Mouse (Mus musculus) hindbrain, embryonic 16.5 days (tissue): Measurements from ENCODE around the gene Nqo1. TPM values are rescaled to one million over a fixed set of nuclear protein-coding genes. Genes with fewer than 3 reads are reported as not detected.

Experiments
- ATAC-seq: fragments of 200-750 bp; cut with Nextera tagmentation; 2 replicates; pipeline ENCODE4 v1.8.0; 2017; ENCODE audit warnings: moderate TSS enrichment, moderate library complexity
- H3K27ac ChIP-seq: fragments of 300-500 bp; sonication (generic); 2 replicates; pipeline ENCODE4 v1.5.1; 2014; ENCODE audit warnings: low read depth, mild to moderate bottlenecking, control low read depth, low read length, moderate library complexity
- H3K27me3 ChIP-seq: fragments of 300-500 bp; sonication (generic); replicated peaks from 2 replicates; pipeline ENCODE4 v1.6.1; 2014; ENCODE audit warnings: low read length; ENCODE audit not compliant: control insufficient read depth, insufficient read depth
- H3K36me3 ChIP-seq: fragments of 300-500 bp; sonication (generic); 2 replicates; pipeline ENCODE4 v1.6.1; 2014; ENCODE audit warnings: mild to moderate bottlenecking, low read length, moderate library complexity, mixed read lengths; ENCODE audit not compliant: control insufficient read depth, insufficient read depth
- H3K4me1 ChIP-seq: fragments of 300-500 bp; sonication (generic); 2 replicates; pipeline ENCODE4 v1.6.1; 2014; ENCODE audit warnings: low read depth, low read length; ENCODE audit not compliant: control insufficient read depth, insufficient read depth
- H3K4me2 ChIP-seq: fragments of 300-500 bp; sonication (generic); 2 replicates; pipeline ENCODE4 v1.6.1; 2014; ENCODE audit warnings: mild to moderate bottlenecking, low read length, control low read depth, moderate library complexity
- H3K4me3 ChIP-seq: fragments of 300-500 bp; sonication (generic); 2 replicates; pipeline ENCODE4 v1.5.1; 2014; ENCODE audit warnings: mild to moderate bottlenecking, low read length, control low read depth, moderate library complexity
- H3K9ac ChIP-seq: fragments of 300-500 bp; sonication (generic); 2 replicates; pipeline ENCODE4 v1.6.1; 2014; ENCODE audit warnings: low read depth, mild to moderate bottlenecking, control low read depth, low read length, moderate library complexity
- H3K9me3 ChIP-seq: fragments of 300-500 bp; sonication (generic); 2 replicates; pipeline ENCODE4 v1.6.1; 2014; ENCODE audit warnings: mild to moderate bottlenecking, low read length, moderate library complexity; ENCODE audit not compliant: control insufficient read depth
- WGBS: fragments of 180-500 bp; shearing (Covaris S2); extraction: QIAGEN DNeasy Blood & Tissue Kit; methylation state at CpG from one replicate; pipeline ENCODE4 v1.1.7; 2014; 5-methylcytosine and 5-hydroxymethylcytosine counted together
- polyA plus RNA-seq: library from polyadenylated mRNA; unstranded; fragments of >200 nt; fragmentation: Nextera tagmentation; extraction: Ambion mirVana; gene quantifications from 2 replicates; pipeline ENCODE4 v1.2.1, GENCODE M21; 2015

Nqo1 gene
- polyA plus RNA-seq = 13.3 and 15.1 TPM in 2 replicates

- Histone ChIP-seq H3K36me3 (peaks cover 3% of the 10 kb centered on the region; the same call in 1 of the 2 replicates), H3K4me2 (peak within 1 kb of the TSS; percentile 52), H3K9me3 (no peaks in the 10 kb centered on the region), H3K4me3 (peak within 1 kb of the TSS; percentile 36), H3K9ac (peak within 1 kb of the TSS; percentile 30), H3K27me3 (no peaks in the 10 kb centered on the region), H3K4me1 (peaks cover 4% of the 10 kb centered on the region), H3K27ac (peak within 1 kb of the TSS; percentile 5; the same call in 1 of the 2 replicates)
- peak; percentile 96 for ATAC-seq
- 14% methylated on average over 22 of the region's 22 CpGs for WGBS
Measured at GRCm38 (mm10) chr8:107403038-107403781, at the start of gene Nqo1. Gene Nqo1 (minus strand): TSS chr8:107403206.

GRCm38 (mm10) chr8:107451414-107452066 is 48.5 kb upstream of the Nqo1 start:
- no peaks in the 10 kb centered on the region; the same call in 1 of the 2 replicates for H3K4me1 ChIP-seq
- no peak overlapping the region for H3K9ac ChIP-seq
- no peak overlapping the region for H3K4me3 ChIP-seq
- no peaks in the 10 kb centered on the region for H3K9me3 ChIP-seq
- WGBS = 83% methylated on average over 13 of the region's 13 CpGs
- H3K27me3 ChIP-seq = no peaks in the 10 kb centered on the region
- H3K36me3 ChIP-seq = peaks cover 3% of the 10 kb centered on the region
- no peak for ATAC-seq
- no peak overlapping the region for H3K4me2 ChIP-seq
- H3K27ac ChIP-seq = no peak overlapping the region

- Histone ChIP-seq H3K27ac (no peak overlapping the region), H3K4me3 (no peak overlapping the region), H3K27me3 (no peaks in the 10 kb centered on the region), H3K4me1 (no peaks in the 10 kb centered on the region; the same call in 1 of the 2 replicates), H3K36me3 (peaks cover 3% of the 10 kb centered on the region), H3K4me2 (no peak overlapping the region), H3K9me3 (no peaks in the 10 kb centered on the region), H3K9ac (no peak overlapping the region; the same call in 1 of the 2 replicates)
- WGBS = 80% methylated on average over 6 of the region's 6 CpGs
- ATAC-seq = no peak
Measured at GRCm38 (mm10) chr8:107449655-107450054, 46.6 kb upstream of the Nqo1 start.

- Histone ChIP-seq H3K4me3 (no peak overlapping the region), H3K4me2 (no peak overlapping the region), H3K27me3 (no peaks in the 10 kb centered on the region), H3K9me3 (no peaks in the 10 kb centered on the region), H3K4me1 (no peaks in the 10 kb centered on the region; the same call in 1 of the 2 replicates), H3K9ac (no peak overlapping the region; the same call in 1 of the 2 replicates), H3K27ac (no peak overlapping the region), H3K36me3 (peaks cover 3% of the 10 kb centered on the region)
- no peak for ATAC-seq
- WGBS = 31% methylated on average over 8 of the region's 8 CpGs
Measured at GRCm38 (mm10) chr8:107449130-107449529, 46.1 kb upstream of the Nqo1 start.

- Histone ChIP-seq H3K4me2 (no peak overlapping the region), H3K27ac (no peak overlapping the region), H3K4me1 (no peaks in the 10 kb centered on the region; the same call in 1 of the 2 replicates), H3K4me3 (no peak overlapping the region), H3K9ac (no peak overlapping the region), H3K9me3 (no peaks in the 10 kb centered on the region), H3K27me3 (no peaks in the 10 kb centered on the region), H3K36me3 (no peaks in the 10 kb centered on the region; the same call in 1 of the 2 replicates)
- no peak for ATAC-seq
- 67% methylated on average over 4 of the region's 4 CpGs for WGBS
Measured at GRCm38 (mm10) chr8:107448382-107448889, 45.4 kb upstream of the Nqo1 start.

GRCm38 (mm10) chr8:107447713-107448112 is 44.7 kb upstream of the Nqo1 start:
- Histone ChIP-seq H3K27ac (no peak overlapping the region), H3K27me3 (no peaks in the 10 kb centered on the region), H3K9ac (no peak overlapping the region), H3K4me1 (no peaks in the 10 kb centered on the region; the same call in 1 of the 2 replicates), H3K4me3 (no peak overlapping the region), H3K36me3 (no peaks in the 10 kb centered on the region), H3K4me2 (no peak overlapping the region), H3K9me3 (no peaks in the 10 kb centered on the region)
- no peak for ATAC-seq

GRCm38 (mm10) chr8:107444626-107445025 is 41.6 kb upstream of the Nqo1 start:
- H3K4me3 ChIP-seq = no peak overlapping the region
- H3K4me1 ChIP-seq = no peaks in the 10 kb centered on the region; the same call in 1 of the 2 replicates
- no peaks in the 10 kb centered on the region for H3K36me3 ChIP-seq
- H3K27me3 ChIP-seq = no peaks in the 10 kb centered on the region
- H3K9ac ChIP-seq = no peak overlapping the region
- no peak overlapping the region for H3K27ac ChIP-seq
- no peak overlapping the region for H3K4me2 ChIP-seq
- no peak for ATAC-seq
- WGBS = 77% methylated on average over 3 of the region's 3 CpGs
- no peaks in the 10 kb centered on the region for H3K9me3 ChIP-seq

GRCm38 (mm10) chr8:107439880-107440625 is 37.0 kb upstream of the Nqo1 start:
- no peaks in the 10 kb centered on the region for H3K9me3 ChIP-seq
- H3K9ac ChIP-seq = no peak overlapping the region
- H3K4me2 ChIP-seq = no peak overlapping the region
- H3K4me1 ChIP-seq = peaks cover 13% of the 10 kb centered on the region
- H3K36me3 ChIP-seq = no peaks in the 10 kb centered on the region
- H3K4me3 ChIP-seq = no peak overlapping the region
- no peak overlapping the region for H3K27ac ChIP-seq
- 90% methylated on average over 3 of the region's 3 CpGs for WGBS
- H3K27me3 ChIP-seq = no peaks in the 10 kb centered on the region
- ATAC-seq = no peak
